Mouse (Mus musculus): ENCODE measurements at regions not wholly inside any gene's neighbourhood (a gene's known extent, or its start where the extent isn't known, plus 50 kb on each side); places are given as distances from the start of the nearest gene placed in this dataset.

DNA sequence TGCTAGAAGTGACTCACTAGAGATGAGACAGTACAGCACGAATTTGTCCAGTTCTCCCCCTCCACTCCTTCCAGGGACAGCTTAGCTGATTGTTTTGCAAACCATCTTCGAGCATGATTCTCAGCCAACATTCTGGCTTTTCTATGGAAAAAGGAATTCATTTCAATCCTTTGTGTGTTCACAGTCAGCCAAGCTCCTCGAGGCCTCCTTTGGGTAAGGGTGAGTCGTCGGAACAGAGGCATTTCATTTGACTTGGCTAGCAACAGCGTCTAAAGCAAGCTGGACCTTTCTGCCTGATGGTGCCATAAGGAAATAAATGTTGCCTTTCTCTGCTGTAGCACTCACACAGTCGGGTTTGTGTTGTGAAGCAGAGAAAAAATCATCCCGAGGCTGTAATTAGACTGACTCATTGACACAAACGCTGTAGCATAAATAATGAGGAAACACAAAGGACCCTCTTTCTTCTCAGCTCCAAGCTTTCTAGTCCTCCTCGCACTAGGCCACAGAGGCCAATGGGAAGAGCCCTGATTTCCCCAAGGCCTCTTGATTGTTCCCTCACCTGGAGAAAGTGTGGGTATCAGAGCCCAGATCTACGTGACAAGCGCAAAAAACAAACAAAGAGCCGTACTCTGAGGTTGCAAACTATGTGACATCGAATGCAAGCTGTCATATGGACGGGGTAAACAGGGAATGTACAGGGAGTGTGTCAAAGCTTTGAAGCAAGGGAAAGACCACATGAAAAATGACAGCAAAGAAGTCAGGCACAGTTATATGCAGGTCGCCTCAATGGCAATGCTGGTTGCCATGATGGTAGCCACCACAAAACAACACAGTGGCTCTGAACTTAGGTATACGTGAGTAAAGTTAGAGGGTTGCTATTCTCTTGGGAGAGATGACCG lies 232.3 kb downstream of the Rnd3 start:
- DNase-seq = peak; percentile 4

DNA sequence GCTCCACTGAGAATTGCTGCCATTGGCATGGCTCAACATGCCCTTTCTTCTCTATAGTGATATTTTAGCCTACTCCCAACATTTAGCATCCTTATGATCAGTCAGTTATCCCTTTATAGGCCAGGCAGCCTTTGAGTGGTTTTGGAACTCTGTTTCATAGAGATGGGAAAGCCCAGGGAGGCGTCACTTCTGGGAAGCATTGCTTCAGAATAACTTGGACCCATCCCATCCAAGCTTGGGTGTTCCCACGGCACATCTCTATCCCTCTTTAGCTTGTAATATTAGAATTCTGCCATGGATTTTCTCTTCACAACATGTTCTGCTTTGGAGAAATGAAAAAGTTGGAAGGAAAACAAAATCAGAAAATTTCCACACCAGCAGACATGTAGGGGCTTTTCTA lies 233.8 kb downstream of the Rnd3 start:
- DNase-seq = no peak

DNA sequence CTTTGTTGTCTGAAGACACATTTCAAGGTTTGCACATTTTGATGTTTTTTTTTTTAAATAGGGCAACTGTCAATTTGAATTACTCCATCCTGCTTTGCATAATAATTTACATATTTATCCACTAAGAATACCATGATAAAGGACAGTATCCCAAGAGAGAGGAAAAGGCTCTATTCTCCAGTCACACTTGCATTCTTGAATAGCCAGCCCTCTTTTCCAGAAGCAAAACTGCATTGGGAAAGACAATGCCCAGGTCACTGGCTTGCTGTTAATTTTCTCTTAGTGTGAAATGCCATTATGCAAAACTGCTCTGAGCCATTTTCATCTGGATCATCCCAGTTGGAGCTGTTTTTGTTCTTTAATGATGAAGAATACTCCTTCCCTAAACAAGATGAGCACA lies 234.7 kb downstream of the Rnd3 start:
- no peak for DNase-seq

DNA sequence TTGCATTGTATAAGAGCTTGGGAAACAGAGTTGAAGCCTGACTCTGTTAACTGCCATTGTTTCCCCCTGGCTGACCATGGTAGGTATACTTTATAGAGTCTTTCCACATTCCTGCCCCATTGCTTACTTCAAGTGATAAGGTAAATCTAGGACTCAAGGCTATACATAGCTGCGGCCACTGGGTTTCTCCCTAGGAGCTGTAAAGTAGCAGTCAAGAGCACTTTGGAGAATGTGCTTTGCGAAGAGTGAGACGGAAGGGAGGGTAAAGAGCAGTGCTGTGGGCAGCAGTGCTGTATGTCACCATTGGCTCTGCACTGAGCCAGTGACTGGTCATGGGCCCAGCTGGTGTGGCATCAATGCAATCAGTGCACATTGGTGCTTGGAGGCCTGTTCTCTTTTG lies 240.1 kb downstream of the Rnd3 start:
- DNase-seq = no peak

DNA sequence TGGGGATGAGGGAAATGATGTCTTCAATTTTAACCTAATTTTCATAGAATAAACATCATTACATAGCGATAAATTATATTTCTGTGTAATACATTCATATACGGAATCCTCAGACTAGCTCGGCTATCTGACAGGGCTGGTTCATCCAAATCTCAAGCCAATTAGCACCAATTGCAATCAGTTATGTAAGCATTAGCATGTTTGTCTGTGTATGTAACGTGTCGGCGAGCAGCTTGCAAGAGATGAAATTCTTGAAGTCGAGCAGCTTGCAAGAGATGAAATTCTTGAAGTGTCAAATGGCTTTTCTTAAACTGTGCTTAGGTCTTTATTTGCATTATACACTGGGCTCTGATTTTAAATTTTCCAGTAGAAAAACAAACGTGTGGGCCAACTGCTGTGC lies 246.2 kb downstream of the Rnd3 start:
- DNase-seq = no peak

DNA sequence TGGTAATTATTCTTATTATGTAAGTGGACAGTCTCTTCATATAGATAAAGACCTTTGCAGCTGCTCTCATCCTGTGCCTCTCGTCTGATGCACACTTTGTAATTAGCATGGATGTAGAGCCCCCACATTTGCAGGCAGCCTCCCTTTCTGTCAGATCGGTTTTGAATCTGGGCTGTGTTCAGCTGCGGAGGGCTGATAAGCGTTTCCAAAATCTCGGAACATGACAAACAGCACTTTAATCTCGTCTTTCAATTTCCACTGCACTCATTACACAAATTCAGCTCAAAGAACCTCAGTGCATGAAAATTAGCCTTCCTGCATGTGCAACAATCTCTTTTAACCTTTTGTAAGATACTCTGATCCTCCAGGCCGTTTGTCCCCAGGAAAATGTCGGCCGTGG lies 246.7 kb downstream of the Rnd3 start:
- no peak for DNase-seq

DNA sequence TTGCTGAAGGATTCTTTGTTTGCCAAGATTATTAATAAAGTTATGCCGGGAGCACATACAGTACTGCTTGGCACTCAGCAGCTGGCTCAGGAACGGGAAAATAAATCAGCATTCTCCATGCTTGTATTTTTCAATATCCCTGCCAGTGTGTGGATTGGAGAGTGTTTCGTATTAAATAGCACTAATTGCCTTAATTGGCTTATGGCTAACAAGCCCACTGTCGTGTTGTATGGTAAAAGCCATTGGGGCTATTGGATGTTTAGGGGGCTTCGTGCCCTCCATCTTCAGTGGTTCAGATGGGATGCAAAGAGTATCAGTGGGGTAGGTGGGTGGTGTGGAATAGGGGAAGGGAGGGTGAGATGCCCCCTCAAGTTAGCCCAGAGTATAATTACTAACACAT lies 259.9 kb downstream of the Rnd3 start:
- DNase-seq = no peak

DNA sequence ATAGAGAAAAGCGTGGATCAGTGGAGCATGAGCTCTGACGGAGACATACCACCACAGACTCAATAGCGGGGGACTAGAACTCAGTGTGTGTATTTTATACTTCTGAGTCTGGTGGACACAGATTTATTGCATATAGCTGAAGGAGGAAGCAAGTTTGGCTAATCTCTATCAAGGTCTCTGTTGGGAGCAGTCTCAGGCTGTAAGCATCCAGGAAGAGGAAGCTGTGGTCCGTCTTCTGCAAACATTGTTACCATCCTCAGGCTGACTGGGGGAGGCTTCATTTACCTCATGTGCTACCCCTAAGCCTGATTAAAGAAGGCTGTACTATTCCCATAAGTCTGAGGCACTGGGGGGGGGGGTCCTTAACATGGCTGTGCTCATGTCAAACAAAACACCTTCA lies 261.0 kb downstream of the Rnd3 start:
- DNase-seq = no peak

DNA sequence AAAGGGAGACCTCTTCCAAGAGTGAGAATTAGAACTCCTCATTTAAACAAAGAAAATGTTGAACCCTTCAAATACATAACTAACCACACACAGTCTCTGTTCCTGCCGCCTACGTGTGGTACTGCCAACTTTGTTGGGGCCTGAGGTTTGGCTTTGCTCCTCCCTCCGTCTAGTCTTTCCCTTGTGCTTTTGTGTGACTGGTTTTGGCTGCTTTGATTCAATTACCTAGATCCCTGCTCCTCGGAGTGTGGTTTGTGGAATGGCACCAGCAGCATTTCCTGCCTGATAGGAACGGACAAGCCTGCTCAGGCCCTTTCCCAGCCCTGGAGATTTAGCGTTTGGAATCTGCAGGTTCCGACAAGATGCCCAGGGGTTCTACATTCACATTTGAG lies 263.0 kb downstream of the Rnd3 start:
- DNase-seq = no peak

DNA sequence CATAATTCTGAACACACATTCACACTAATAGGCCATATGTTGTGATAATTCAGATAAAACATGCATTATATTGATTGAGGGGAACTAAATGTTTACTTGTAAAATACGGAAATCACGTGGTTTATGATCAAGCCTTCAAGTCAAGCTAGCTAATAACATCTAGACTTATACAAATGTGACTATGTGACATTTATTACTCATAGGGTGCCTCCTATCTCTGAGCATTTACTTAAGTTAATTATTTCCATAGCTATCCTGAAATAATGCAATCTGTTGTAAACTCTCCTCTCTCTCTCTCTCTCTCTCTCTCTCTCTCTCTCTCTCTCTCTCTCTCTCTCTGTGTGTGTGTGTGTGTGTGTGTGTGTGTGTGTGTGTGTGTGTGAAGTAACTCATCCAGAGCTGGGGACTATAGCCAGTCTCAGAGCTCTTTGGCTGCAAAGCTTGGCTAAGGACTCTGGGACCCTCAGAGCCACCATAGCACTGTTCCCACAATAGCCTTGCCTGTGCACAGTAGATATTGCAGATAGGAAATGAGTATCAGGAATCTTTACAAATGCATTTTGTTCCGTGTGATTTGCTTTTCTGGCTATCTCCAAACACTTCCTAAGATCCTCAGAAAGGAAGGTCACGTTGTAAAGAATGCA lies 263.5 kb downstream of the Rnd3 start:
- DNase-seq = no peak

DNA sequence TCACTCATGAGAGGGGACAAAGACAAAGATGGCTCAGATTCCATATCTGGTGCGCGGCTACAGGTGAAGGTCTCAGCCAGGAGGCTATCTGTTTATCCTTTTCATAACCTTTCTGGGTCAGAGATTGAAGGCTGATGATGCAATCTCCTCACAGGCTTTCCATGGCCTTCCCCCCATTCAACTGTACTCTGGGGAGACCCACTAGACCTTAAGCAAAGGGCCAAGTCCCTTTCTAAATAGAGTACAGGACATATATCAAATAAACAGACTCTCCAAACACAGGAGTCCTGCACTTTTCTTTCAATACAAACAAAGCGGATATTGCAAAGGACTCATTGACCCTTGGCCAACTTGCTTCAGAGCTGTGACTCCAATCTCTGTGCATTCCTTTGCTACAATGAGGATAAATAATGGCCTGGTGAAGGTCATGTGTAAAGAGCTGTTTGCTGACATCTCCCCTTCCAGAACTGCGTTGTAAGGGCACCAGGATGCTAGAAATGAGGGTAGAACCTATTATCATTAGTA lies 267.3 kb downstream of the Rnd3 start:
- no peak for DNase-seq

DNA sequence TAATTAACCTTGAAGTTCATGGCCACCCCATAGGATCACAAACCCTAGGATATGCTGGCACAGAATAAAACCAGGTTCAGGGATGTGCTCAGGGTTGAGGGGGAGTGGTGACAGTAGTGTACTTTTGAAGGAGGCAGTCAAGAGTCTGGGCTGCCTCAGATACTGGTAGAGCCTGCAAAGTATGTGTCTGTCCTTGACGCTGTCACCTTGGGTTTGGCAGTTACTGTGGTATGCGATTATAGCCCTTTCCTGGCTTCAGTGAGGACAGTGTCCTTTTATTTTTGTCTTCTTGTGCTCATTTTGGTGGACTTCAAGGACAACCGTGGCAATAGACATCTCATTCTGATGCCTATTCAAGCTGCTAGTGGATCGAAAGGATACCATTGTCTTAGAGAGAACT lies 268.1 kb downstream of the Rnd3 start:
- DNase-seq = peak; percentile 29

DNA sequence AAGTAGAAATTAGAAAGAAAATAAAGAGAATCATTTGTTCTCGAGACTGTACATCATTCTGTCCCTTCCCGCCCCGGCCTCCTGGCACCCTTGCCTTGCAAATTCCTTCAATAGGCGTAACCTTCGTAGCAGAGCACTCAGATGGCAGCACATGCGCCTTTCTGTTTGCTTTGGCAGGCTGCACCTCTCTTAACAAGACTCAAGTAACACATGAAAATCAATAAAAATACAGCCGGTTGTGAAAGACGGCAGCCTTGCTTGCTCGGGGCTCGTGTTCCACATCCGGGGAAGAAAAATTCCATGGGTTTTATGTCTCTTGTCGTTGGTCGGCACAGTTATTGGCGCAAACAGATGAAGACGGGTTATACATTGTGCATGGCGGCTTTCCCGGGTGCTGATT lies 271.2 kb downstream of the Rnd3 start:
- DNase-seq = peak; percentile 13

DNA sequence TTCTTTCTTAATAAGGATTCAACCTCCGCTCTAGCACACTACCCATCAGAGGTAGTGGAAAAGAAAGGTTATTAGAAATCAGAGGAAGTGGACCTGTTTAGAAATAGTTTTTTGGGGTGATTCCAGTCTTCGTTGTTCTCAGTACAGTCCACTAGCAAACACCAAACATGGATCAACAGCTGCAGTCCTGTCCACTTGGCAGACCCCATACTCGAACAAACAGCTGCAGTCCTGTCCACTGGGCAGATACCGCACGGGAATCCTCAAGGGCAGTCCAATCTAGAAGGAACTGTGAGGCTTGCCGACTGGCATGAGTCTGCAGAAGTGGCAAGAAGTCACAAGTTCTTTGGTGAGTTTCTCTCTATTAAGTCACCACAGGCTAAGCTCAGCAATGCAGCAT lies 273.8 kb downstream of the Rnd3 start:
- no peak for DNase-seq

DNA sequence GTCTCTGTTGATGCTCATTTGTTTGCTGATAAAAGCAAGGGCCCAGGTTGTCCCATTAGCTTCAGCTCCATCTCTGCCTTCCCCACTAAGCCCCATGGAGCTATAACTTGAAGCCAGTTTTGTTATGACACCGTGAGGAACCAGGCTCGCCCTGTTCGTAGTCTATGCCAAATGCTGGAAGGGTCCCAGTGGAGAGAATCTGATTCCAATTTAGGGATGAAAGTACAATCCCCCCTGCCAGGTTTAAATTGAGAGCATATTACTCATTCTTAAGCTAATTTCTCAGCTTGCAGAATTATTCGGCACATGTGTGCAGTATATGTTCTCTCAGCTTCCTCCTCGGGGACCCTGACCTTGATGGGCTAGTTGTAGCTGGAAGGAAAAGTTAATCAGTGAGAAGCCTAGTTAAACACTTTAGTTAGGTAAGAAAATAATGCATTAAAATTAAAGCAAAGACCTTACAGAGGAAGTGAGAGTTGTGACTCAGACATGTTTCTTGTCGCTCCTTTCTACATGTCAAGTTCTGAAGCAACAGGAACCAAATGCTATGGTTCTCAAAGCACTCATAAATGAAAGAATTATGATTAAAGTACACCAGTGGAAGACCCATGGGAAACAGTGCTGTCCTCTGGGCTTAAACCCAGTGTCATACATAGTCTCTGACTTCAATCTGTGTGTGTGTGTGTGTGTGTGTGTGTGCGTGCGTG lies 295.2 kb downstream of the Rnd3 start:
- no peak for DNase-seq

DNA sequence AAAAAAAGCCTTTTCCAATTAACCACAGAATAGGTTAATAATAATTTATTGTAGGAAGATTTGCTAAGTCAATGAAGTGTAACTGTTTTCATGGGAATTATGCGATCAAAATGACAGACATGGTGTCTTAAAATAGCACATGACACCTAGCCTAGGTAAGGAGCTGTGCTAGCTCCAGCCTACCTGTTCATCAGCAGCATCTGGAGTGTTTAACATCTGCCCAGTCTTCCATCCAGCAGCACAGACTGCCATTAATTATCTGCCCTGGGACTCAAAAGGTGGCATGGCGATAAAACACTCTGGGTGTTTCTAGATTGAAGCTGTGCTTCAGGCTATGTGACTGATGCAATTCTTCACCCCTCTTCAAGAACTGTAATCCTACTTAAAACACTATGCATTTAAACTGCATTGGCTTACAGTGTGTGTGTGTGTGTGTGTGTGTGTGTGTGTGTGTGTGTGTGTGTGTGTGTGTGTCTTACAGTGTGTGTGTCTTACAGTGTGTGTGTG lies 296.4 kb downstream of the Rnd3 start:
- no peak for DNase-seq

DNA sequence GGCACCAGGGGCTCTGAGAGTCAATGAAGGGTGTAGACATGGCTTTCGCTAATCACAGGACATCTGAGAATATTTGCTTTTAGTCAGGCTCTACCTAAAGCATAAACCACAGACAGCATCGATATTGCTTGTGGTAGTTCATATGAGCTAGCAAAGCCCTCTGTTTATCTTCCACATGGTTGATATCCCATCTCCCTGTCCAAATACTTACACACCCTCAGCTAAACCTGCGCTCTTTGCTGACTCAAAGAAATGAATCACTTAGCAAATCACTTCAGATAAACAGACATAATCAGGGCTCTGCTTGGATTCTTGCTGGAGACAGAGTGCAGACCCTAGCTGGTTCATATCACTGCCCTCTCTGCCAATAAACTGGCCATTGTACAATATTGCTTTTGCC lies 298.8 kb downstream of the Rnd3 start:
- DNase-seq = no peak

DNA sequence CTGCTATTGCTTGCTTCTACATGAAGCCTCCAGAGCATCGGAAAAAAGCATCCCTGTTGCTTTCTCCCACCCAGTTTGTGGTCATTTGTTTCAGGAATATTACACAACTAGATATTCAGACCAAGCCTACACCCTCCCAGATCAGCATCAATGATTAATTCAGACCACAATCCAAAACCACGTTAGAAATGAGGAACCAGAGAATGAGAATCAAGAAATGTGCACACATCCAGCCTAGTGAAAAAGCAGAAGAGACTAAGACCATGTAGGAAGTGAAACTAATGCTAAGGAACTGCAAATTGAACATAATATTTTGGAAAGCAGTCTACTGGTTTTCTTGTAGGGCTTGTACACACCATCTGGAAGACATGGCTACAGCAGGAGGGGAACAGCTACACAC lies 307.0 kb downstream of the Rnd3 start:
- no peak for DNase-seq

DNA sequence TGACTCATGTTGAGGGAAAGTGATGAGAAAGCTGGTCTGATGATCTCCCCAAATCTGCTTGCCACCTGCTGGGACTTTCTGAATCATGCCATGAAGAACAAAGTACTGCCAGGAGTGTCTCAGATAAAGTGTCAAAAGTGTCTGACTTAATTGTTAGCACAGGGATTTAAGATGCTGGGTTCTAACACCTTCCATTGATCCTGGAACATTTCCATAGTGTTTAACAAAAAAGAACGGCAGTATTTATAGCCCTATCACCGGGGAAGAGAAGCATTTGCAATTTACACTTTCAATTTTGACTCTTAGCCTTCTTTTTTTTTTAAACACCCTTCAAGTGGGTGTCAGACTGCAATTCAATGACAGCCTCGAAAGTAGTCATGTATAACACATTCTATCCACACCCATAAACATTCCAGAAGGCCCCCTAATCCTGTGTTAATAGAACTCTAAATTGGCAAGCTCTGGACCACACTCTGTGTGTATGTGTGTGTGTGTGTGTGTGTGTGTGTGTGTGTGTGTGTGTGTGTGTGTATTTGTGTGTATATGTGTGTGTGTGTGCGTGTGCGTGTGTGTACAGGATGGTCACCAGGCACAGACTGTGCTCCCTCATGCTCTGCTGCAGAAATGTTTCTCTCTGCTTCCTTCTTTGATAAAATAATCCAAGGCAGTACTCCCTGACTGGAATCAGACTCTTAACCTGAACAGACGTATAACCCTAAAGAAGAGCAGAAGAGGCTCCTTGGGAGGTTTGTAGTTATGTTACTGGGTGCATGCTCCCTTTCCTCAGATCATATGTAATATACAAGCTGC lies 313.2 kb downstream of the Rnd3 start:
- DNase-seq = no peak

DNA sequence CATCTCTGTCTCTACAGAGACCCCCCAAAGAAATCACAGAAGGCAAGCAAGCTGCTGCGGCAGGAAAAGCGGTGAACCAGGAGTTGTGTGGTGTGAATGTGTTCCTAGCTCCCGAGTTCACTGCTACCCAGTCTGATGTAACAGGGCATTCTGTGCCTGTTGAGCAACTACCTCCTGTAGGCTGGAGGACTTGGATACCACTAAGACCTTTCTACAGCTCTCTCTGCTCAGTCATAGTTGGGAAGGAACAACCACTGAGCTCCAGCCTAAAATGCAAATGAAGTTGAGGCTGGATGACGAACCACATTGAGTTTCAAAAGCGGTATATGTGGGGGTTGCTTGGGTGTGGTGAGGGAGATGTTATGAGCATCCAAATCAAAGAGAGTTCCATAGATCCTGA lies 315.1 kb downstream of the Rnd3 start:
- DNase-seq = no peak

DNA sequence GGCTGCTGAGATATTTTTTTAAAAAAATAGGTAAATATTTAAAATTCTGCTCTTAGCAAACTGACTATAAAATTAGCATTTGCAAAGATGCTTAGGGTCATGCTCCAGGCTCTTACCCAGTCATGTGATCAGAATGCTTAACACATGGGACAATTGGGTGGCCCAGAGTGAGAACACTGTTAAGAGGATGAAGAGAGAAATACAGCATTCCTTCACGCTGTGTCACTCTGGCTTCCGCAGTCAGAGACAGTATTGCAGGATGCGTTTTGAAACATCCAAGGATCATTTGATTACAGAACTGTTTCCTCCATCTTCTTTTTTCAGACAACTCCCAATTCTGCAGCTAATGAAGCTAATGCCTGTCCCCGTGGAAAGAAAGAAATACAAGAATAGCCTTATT lies 316.4 kb downstream of the Rnd3 start:
- no peak for DNase-seq

DNA sequence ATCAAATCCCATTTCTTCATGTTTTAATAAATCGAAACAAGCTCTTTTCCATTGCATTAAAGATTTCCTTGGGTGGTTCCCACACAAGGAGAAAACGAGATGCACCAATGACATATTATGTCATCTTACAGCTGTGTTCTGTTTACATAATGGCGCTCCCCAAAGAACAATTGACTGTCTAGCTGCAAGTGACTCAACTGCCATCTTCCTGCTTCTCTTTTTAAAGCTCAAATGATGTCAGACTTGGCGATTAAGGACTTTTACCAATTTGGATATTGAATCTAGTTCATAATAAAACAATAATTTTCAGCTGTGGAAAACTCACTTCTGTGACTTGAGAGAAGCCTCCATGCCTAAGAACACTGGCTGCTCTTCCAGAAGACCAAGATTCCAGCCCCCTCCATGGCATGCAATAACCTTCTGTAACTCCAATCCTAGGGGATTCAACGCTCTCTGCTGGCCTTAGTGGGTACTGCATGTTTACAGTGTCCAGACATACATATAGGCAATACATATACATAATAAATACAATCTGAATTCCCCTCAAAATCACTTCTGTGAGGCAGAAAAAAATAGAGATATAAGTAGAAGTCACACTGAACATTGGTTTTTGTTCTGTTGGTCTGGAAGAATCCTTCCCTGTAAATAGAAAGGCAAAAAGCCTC lies 318.7 kb downstream of the Rnd3 start:
- DNase-seq = peak; percentile 39

All from heart, postnatal 4 days (tissue).